In the genomic region with DNA sequence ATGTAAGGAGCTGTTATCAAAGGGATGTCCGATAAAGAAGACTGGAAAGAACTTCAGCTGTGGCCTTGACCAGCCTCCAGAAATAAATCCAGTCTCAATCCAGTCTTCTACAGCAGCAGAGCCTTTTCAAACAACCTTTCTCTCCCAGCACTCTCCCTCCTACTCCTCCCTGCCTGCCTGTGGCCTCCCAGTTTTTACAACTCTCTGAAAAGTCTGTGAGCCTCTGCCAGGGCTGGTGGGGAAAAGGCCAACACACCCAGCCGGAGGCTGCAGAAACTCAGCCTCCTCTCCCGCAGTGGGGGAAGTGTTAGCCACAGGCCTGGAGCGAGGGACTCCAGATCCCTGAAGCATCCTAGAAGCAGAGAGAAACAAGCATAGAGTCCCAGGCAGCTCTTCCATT, we compare ENCODE assay signal across 14 mouse cellular contexts.
"Had no signal": no experiment of that assay in that cellular context is flagged by ENCODE, and none has a peak within 500 bp of the region (broad histone marks: within the 10 kb centered on the region; RNA-seq: fewer than 3 reads in every experiment).

No protein-coding gene starts in this region.

- DNase-seq: kidney, adult 2 months; kidney, postnatal 10 days; kidney, postnatal 36 days; layer of hippocampus, postnatal 36 days; liver, embryonic 13.5 days; lung, adult 2 months; lung, postnatal 14 days; lung, postnatal 4 days; midbrain, embryonic 14.5 days; right cerebral cortex, postnatal 25 days; spleen, adult 18-20 months; thymus, adult 18-20 months; thymus, postnatal 36 days had no signal

- ATAC-seq: intestine, postnatal 0 days had no signal
